Mouse (Mus musculus): ENCODE results near the gene Spats2l.
A peak's percentile ranks its signal among the peaks of the same experiment; 100 is the strongest.

Gene Spats2l

DNA sequence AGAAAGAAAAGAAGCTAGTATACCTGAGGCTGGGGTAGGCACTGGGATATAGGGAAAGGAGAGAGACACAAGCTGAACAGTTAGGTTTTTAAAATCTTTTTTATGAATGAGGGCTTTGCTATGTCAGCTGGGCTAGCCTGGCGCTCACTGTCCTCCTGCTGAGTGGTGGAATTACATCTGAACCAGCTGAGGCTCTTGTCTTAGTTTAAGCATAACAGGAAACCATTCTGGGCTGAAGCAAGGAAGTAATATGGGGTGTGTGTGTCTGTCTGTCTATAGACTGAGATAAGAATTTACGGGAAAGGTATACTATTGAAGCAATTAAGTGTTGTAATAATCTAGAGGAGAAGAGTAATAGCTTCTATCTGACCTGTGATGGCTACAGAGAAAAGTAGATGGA lies 197.6 kb downstream of the Spats2l start:
- DNase-seq (ENCODE audit: low spot score): no peak

GRCm38 (mm10) chr1:57976860-57977259 lies 202.9 kb downstream of the Spats2l start:
- DNase-seq (ENCODE audit: low spot score): no peak

DNA sequence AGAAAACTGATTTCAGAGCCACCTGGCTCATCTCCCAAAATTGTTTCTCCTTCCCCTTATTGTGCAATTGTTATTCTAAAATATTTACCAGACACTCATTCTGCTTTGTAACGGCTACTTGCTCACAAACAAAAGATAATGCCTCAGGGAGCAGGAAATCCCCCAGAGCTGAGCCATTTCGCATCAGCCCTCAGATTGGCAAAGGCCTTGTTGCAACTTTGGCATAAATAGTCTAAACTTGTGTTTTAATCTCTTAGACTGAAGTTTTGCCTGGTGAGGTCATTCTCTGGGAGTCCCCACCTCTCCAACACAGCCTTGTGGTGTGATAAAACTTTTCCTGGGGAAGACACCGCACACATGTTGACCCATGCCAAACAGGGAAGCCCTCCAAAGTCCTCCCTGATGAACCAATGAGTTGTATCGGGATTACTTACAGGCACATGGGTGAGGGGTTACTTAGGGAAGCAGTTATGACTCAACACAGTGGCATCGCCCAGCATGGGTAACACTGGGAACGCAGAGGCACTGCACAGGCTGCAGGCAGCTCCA lies 215.2 kb downstream of the Spats2l start:
- DNase-seq (ENCODE audit: low spot score): no peak

- no peak for DNase-seq (ENCODE audit: low spot score)
These were observed 217.3 kb downstream of the Spats2l start for GRCm38 (mm10) chr1:57991277-57991676.

DNA sequence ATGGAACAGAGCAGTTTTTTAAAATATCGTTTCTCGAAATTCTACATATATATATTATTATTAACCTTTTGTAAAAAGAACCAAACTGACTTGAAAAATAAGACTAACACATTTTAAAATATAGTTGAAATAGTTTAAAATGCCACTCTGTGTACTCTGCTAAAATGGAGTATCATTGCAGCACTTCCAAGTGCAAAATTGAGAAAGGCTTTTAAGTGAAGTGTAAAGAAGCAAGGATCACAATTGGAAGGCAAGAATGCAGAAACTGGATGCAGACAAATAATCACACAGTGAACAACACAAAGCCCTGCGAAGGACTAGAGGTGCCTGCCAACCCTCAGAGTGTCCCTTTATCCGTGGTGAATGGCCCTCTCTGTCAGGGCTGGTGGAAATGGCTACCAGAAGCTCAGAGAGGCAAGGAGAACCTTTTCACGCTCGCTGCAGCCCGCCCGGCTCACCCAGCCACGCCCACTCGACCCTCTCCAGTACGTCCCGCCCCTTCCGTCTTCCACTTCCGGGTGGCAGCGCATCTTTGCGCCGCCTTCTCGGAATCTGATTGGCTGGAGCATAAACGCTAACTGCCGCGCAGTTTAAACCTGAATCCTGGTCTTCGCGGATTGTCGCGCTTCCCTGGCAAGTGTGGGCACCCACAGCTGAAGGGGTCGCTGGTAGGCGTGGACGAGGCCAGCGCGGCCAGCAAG lies 221.6 kb downstream of the Spats2l start, which contains the start of gene Sgo2a:
Sgo2a (plus strand) TSS at position 540 of the 701 bp plus-strand sequence.
- DNase-seq (ENCODE audit: low spot score): peak; percentile 67

GRCm38 (mm10) chr1:57996133-57996615 lies 222.2 kb downstream of the Spats2l start:
- DNase-seq (ENCODE audit: low spot score): no peak

Data from ovary, postnatal 10 days (tissue).